Mouse (Mus musculus): ENCODE results near the gene March6. TPM values are rescaled to one million over a fixed set of nuclear protein-coding genes. Genes with fewer than 3 reads are reported as not detected.

March6 gene
- polyA plus RNA-seq, 1 experiment from 2014 or later, result 15.8 TPM

DNA sequence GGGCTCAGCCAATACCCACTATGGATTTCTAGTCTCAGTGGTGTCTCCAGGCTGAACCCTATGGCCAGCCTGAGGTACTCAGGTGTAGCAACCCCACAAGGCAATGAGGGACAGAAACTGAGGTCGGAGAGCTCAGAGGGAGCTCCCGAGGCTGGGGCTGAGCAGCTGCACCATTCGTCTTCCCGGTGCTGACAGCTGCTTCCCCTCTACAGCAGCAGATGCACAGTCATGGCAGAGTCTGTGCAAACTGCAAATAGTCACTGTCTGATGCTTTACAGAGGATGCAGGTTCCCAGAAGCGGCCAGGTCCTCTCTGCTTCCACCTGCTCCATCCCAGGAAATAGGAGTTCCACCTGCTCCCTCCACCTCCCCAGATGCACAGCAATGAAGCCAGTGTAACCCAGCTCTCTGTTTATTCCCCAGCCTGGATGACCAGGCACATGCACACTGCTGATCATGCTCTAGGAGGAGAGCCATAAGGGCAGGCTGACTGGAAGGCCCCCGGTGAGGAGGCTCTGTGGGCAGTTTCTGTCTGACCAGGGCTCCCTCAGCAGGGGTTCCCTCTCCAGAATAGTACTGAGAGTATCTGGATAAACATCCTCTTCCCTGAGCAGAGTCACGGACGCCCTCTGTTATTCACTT lies 104.7 kb downstream of the March6 start:
- H3K9ac ChIP-seq (ENCODE audit: low read depth, low read length), result no peak overlapping the region
- no peaks in the 10 kb centered on the region for H3K4me1 ChIP-seq (ENCODE audit: control insufficient read depth, low read depth, low read length)
- H3K4me3 ChIP-seq (ENCODE audit: low read depth, low read length), result no peak overlapping the region
- 24% methylated on average over 8 of the region's 8 CpGs for WGBS (ENCODE audit: insufficient replicate concordance)
- no peak for ATAC-seq (ENCODE audit: low read depth)
- H3K27me3 ChIP-seq (ENCODE audit: control insufficient read depth, insufficient read depth, low read depth, low read length), result no peaks in the 10 kb centered on the region
- no peaks in the 10 kb centered on the region for H3K9me3 ChIP-seq (replicated peaks; ENCODE audit: control insufficient read depth, low read length)
- H3K27ac ChIP-seq (ENCODE audit: low read length), result no peak overlapping the region
- no peaks in the 10 kb centered on the region for H3K36me3 ChIP-seq (ENCODE audit: control insufficient read depth, insufficient read depth)
- no peak overlapping the region for H3K4me2 ChIP-seq (ENCODE audit: low read depth, low read length)

DNA sequence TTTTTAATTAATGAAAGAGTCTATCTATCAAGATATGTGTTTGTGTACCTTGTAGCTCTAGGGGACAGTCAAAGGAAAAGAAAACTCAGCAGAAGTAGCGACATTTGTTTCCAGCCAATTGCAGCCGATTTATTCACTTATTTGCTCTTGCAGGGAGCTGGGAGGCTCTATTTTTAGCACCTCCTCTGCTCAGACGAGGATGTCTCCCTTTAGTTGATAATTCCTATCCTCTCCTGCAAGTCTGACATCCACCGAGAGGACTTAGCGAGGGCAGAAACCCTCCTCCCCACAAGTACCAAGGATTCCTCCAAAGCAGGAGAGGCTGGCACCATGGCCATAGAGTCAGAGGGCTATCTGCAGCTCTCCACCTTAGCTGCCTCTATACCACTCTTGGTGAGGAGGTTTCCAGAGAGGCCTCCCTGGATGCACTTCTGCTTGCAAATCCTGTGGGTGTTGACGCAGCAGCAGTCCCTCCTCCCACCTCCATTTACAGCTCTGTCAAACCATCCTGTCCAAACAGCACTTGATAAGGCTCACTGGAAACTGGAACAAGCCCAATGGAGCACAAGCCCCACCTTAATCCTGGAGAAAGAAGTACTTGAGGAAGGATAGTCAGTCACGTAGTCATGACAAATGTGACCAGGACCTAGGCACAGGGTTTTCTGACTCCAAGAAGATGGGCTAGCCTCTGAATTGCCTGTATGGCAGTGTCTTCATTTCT lies 108.0 kb downstream of the March6 start:
- 47% methylated on average over 7 of the region's 7 CpGs for WGBS (ENCODE audit: insufficient replicate concordance)
- H3K9ac ChIP-seq (ENCODE audit: low read depth, low read length), result no peak overlapping the region
- no peak for ATAC-seq (ENCODE audit: low read depth)

DNA sequence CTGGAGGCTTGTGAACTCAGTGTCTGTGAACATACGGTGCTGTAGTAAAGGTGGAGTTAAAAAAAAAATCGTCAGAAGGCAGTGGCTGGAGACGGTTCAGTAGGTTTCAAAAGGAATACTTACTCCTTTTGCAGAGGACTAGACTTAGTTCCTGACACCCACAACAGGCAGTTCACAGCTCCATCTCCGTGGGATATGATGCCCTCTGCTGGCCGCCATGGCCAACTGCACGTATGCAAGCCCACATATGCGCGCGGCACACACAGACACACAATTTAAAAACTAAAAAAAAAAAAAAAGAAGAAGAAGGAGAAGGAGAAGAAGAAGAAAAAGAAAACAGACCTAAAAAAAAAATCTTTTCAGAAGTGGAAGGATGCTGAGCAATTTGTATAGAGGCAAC lies 111.8 kb downstream of the March6 start:
- no peak overlapping the region for H3K4me3 ChIP-seq (ENCODE audit: low read depth, low read length)
- peak overlapping the region; percentile 41; the same call in 1 of the 2 replicates for H3K4me2 ChIP-seq (ENCODE audit: low read depth, low read length)
- H3K4me1 ChIP-seq (ENCODE audit: control insufficient read depth, low read depth, low read length), result peaks cover 4% of the 10 kb centered on the region; the same call in 1 of the 2 replicates
- no peak overlapping the region for H3K9ac ChIP-seq (ENCODE audit: low read depth, low read length)
- ATAC-seq (ENCODE audit: low read depth), result no peak
- H3K27ac ChIP-seq (ENCODE audit: low read length), result no peak overlapping the region
- WGBS (ENCODE audit: insufficient replicate concordance), result 36% methylated on average over 9 of the region's 9 CpGs
- no peaks in the 10 kb centered on the region for H3K36me3 ChIP-seq (ENCODE audit: control insufficient read depth, insufficient read depth)
- no peaks in the 10 kb centered on the region for H3K27me3 ChIP-seq (ENCODE audit: control insufficient read depth, insufficient read depth, low read depth, low read length)
- no peaks in the 10 kb centered on the region for H3K9me3 ChIP-seq (replicated peaks; ENCODE audit: control insufficient read depth, low read length)

More for the DNA sequence above, 108.0 kb downstream of the March6 start:
- H3K4me2 ChIP-seq (ENCODE audit: low read depth, low read length), result no peak overlapping the region
- peaks cover 4% of the 10 kb centered on the region; the same call in 1 of the 2 replicates for H3K4me1 ChIP-seq (ENCODE audit: control insufficient read depth, low read depth, low read length)
- H3K36me3 ChIP-seq (ENCODE audit: control insufficient read depth, insufficient read depth), result no peaks in the 10 kb centered on the region
- H3K4me3 ChIP-seq (ENCODE audit: low read depth, low read length), result no peak overlapping the region
- no peak overlapping the region for H3K27ac ChIP-seq (ENCODE audit: low read length)
- H3K9me3 ChIP-seq (replicated peaks; ENCODE audit: control insufficient read depth, low read length), result no peaks in the 10 kb centered on the region
- H3K27me3 ChIP-seq (ENCODE audit: control insufficient read depth, insufficient read depth, low read depth, low read length), result no peaks in the 10 kb centered on the region

DNA sequence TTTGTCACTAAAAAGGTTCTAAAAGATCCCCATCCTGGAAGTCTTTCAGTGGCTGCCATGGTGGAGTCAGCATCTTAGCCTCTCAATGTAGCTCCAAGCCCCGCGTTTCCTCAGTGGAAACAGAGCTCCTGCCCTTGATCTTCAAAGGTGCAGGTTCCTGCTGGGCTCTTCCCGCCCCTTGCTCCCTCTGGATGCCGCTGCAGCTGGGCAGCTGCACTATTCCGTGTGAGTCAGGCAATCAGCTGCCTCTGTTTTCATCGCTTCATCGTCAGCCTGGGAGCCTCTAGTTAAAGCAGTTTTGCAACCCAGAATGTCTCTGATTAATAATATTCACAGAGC lies 112.2 kb downstream of the March6 start:
- Histone ChIP-seq H3K4me3 (ENCODE audit: low read depth, low read length) (no peak overlapping the region), H3K9me3 (replicated peaks; ENCODE audit: control insufficient read depth, low read length) (no peaks in the 10 kb centered on the region), H3K36me3 (ENCODE audit: control insufficient read depth, insufficient read depth) (no peaks in the 10 kb centered on the region), H3K4me1 (ENCODE audit: control insufficient read depth, low read depth, low read length) (peaks cover 4% of the 10 kb centered on the region; the same call in 1 of the 2 replicates), H3K4me2 (ENCODE audit: low read depth, low read length) (peak overlapping the region; percentile 41), H3K27me3 (ENCODE audit: control insufficient read depth, insufficient read depth, low read depth, low read length) (no peaks in the 10 kb centered on the region), H3K9ac (ENCODE audit: low read depth, low read length) (no peak overlapping the region), H3K27ac (ENCODE audit: low read length) (no peak overlapping the region)
- ATAC-seq (ENCODE audit: low read depth), result no peak
- 14% methylated on average over 7 of the region's 7 CpGs for WGBS (ENCODE audit: insufficient replicate concordance)

DNA sequence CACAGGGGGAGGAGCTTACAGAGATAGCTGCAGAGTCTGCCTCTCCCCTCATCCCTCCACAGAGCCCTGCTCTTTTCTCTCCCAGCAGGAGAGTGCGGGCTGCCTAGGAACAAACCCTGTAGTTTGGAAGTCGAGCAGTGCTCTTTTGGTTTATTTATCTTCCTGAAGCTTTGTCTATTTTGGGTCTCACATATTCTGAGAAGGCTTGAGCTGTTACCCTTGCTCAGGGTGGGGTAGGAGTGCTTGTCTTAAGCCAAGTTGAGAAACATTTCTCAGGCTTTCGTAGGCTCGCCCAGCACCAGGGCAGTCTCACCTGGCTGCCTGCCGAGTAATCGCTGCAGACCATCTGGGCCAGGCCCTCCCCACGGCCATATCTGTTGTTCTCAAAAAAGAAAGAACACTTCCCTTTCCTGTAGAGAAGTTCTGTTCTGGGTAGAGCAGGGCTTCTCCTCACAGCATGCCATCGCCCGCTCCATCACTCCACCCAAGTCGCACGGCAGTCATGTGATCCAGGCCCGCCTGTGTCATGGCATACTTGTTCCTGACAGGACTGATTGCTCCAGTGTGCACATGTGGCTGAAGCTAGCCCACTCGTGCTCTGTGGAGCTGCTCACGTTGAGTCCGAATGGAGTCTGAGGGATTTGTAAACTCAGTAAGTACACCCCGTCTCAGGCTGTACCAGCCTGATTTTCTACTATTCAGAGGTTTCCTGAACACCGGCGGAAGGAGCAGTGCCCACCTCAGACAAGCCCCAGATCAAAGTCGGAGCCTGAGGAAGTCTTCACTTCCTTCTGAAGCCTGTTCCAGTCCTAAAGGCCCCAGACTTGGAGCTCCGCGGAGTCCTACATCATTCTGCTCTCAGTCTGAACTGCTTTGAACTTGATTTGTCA lies 112.8 kb downstream of the March6 start:
- 12% methylated on average over 21 of the region's 21 CpGs for WGBS (ENCODE audit: insufficient replicate concordance)
- Histone ChIP-seq H3K36me3 (ENCODE audit: control insufficient read depth, insufficient read depth) (no peaks in the 10 kb centered on the region), H3K4me3 (ENCODE audit: low read depth, low read length) (no peak overlapping the region; the same call in 1 of the 2 replicates), H3K4me1 (ENCODE audit: control insufficient read depth, low read depth, low read length) (peaks cover 4% of the 10 kb centered on the region; the same call in 1 of the 2 replicates), H3K27me3 (ENCODE audit: control insufficient read depth, insufficient read depth, low read depth, low read length) (no peaks in the 10 kb centered on the region), H3K4me2 (ENCODE audit: low read depth, low read length) (peak overlapping the region; percentile 41), H3K27ac (ENCODE audit: low read length) (no peak overlapping the region), H3K9ac (ENCODE audit: low read depth, low read length) (no peak overlapping the region), H3K9me3 (replicated peaks; ENCODE audit: control insufficient read depth, low read length) (no peaks in the 10 kb centered on the region)
- peak; percentile 77 for ATAC-seq (ENCODE audit: low read depth)

DNA sequence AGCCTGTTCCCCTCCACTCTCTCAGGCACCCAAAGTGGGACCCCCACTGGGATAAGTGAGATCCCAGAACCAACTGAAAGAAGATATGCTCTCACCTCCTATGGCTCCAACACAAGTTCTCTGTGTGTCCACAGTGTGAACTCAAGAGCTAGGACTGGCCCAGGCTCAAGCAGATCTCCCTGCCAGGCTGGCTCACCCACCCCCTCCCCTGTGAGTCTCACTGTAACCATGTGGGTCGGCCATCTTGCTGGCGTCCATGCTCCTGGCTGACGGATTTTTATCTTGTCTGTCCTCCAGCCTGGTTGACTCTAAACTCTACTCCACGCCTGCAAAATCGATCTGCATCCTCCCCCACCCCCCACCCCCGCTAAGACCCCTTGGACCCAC lies 113.5 kb downstream of the March6 start:
- Histone ChIP-seq H3K4me2 (ENCODE audit: low read depth, low read length) (no peak overlapping the region), H3K4me3 (ENCODE audit: low read depth, low read length) (no peak overlapping the region), H3K9me3 (replicated peaks; ENCODE audit: control insufficient read depth, low read length) (no peaks in the 10 kb centered on the region), H3K27ac (ENCODE audit: low read length) (no peak overlapping the region), H3K4me1 (ENCODE audit: control insufficient read depth, low read depth, low read length) (peaks cover 4% of the 10 kb centered on the region; the same call in 1 of the 2 replicates), H3K9ac (ENCODE audit: low read depth, low read length) (no peak overlapping the region), H3K27me3 (ENCODE audit: control insufficient read depth, insufficient read depth, low read depth, low read length) (no peaks in the 10 kb centered on the region), H3K36me3 (ENCODE audit: control insufficient read depth, insufficient read depth) (no peaks in the 10 kb centered on the region)
- WGBS (ENCODE audit: insufficient replicate concordance), result 36% methylated on average over 6 of the region's 6 CpGs
- ATAC-seq (ENCODE audit: low read depth), result no peak

DNA sequence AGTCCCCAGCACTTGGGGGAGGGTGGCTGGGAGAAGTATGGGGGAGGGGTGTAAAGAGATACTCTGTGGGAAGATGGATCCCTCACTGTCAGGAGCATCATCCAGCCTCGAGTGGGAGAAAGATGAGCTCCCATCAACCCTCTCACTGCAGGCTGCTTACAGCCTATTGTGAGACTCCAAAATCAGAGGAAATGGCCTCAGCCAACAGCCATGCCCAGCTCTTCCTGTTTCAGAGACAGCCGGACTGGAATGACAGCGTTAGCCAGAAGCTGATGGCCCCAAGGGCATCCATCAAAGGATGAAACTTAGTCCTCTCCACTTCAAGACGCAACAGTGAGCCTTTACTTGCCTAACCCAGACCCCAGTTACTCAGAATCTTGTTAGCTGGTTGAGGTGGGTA lies 115.7 kb downstream of the March6 start:
- no peak for ATAC-seq (ENCODE audit: low read depth)
- H3K27me3 ChIP-seq (ENCODE audit: control insufficient read depth, insufficient read depth, low read depth, low read length), result no peaks in the 10 kb centered on the region
- H3K4me3 ChIP-seq (ENCODE audit: low read depth, low read length), result no peak overlapping the region
- no peaks in the 10 kb centered on the region for H3K9me3 ChIP-seq (replicated peaks; ENCODE audit: control insufficient read depth, low read length)
- no peak overlapping the region for H3K4me2 ChIP-seq (ENCODE audit: low read depth, low read length)
- H3K27ac ChIP-seq (ENCODE audit: low read length), result no peak overlapping the region
- peaks cover 4% of the 10 kb centered on the region; the same call in 1 of the 2 replicates for H3K4me1 ChIP-seq (ENCODE audit: control insufficient read depth, low read depth, low read length)
- WGBS (ENCODE audit: insufficient replicate concordance), result 33% methylated on average over 4 of the region's 4 CpGs
- no peak overlapping the region for H3K9ac ChIP-seq (ENCODE audit: low read depth, low read length)
- H3K36me3 ChIP-seq (ENCODE audit: control insufficient read depth, insufficient read depth), result no peaks in the 10 kb centered on the region

DNA sequence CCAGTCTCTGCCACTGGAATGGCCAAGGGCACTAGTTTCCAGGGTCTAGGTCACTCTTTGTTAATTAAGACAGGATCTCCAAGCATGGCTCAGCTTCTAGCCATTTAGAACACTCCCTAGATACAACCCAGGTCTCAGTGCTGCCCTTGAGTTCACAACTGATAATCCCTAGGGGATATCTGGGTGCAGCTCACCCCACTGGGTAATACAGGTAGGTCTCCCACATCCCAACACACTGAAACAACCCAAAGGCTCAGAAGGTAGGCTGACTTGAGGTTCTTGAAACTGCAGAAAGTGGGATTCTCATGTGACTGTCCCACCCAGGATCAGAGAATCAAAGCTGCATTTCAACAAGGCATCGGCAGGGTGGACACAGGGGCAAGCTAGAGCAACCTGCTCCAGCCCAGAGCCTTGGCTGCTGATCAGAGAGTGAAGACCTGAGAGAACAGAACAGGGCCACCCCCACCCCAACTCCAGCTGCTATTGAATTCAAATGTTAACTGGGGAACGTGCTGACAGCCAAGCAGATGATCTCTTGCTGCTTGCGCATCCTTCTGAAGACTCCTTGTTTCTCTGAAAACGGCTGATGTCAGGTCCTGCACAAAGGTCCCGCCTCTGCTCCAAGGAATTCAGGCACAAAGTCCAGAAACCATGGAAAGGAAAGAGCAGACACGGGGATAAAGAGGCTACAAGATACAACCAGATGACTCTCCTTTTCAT lies 116.5 kb downstream of the March6 start:
- 61% methylated on average over 6 of the region's 6 CpGs for WGBS (ENCODE audit: insufficient replicate concordance)

More for the DNA sequence above, 116.5 kb downstream of the March6 start:
- Histone ChIP-seq H3K27me3 (ENCODE audit: control insufficient read depth, insufficient read depth, low read depth, low read length) (no peaks in the 10 kb centered on the region), H3K4me1 (ENCODE audit: control insufficient read depth, low read depth, low read length) (peaks cover 4% of the 10 kb centered on the region; the same call in 1 of the 2 replicates), H3K4me2 (ENCODE audit: low read depth, low read length) (no peak overlapping the region), H3K4me3 (ENCODE audit: low read depth, low read length) (no peak overlapping the region), H3K9me3 (replicated peaks; ENCODE audit: control insufficient read depth, low read length) (no peaks in the 10 kb centered on the region), H3K36me3 (ENCODE audit: control insufficient read depth, insufficient read depth) (no peaks in the 10 kb centered on the region), H3K9ac (ENCODE audit: low read depth, low read length) (no peak overlapping the region), H3K27ac (ENCODE audit: low read length) (no peak overlapping the region)
- no peak for ATAC-seq (ENCODE audit: low read depth)

Data from liver, embryonic 16.5 days (tissue).